Mouse (Mus musculus) hindbrain, postnatal 0 days (tissue): Measurements from ENCODE around the gene Adap1. TPM values are rescaled to one million over a fixed set of nuclear protein-coding genes. Genes with fewer than 3 reads are reported as not detected.

Experiments
- ATAC-seq: fragments of 200-750 bp; cut with Nextera tagmentation; 2 replicates; pipeline ENCODE4 v1.8.0; 2017; ENCODE audit warnings: mild to moderate bottlenecking, moderate TSS enrichment, moderate library complexity
- DNase-seq: peaks from one replicate; pipeline ENCODE4 v3.0.0-alpha.2; 2015; ENCODE audit warnings: low spot score
- H3K27ac ChIP-seq: fragments of 300-500 bp; sonication (generic); 2 replicates; pipeline ENCODE4 v1.5.1; 2014; ENCODE audit warnings: mild to moderate bottlenecking
- H3K27me3 ChIP-seq: fragments of 300-500 bp; sonication (generic); 2 replicates; pipeline ENCODE4 v1.6.1; 2014; ENCODE audit warnings: low read length, mixed read lengths; ENCODE audit not compliant: insufficient read depth
- H3K36me3 ChIP-seq: fragments of 300-500 bp; sonication (generic); 2 replicates; pipeline ENCODE4 v1.6.1; 2014; ENCODE audit warnings: low read length, mixed read lengths; ENCODE audit not compliant: insufficient read depth
- H3K4me1 ChIP-seq: fragments of 300-500 bp; sonication (generic); 2 replicates; pipeline ENCODE4 v1.6.1; 2014; ENCODE audit warnings: antibody characterized with exemption, low read length, mixed read lengths; ENCODE audit not compliant: insufficient read depth
- H3K4me2 ChIP-seq: fragments of 300-500 bp; sonication (generic); 2 replicates; pipeline ENCODE4 v1.6.1; 2014; ENCODE audit warnings: low read depth, mild to moderate bottlenecking, low read length, moderate library complexity, mixed read lengths
- H3K4me3 ChIP-seq: fragments of 300-500 bp; sonication (generic); 2 replicates; pipeline ENCODE4 v1.5.1; 2014; ENCODE audit warnings: low read length
- H3K9ac ChIP-seq: fragments of 300-500 bp; sonication (generic); replicated peaks from 2 replicates; pipeline ENCODE4 v1.6.1; 2014; ENCODE audit warnings: mild to moderate bottlenecking, low read length, moderate library complexity, mixed read lengths
- H3K9me3 ChIP-seq: fragments of 300-500 bp; sonication (generic); 2 replicates; pipeline ENCODE4 v1.6.1; 2016; ENCODE audit warnings: low read length, mixed read lengths
- CTCF ChIP-seq: IDR thresholded peaks from 2 replicates; pipeline ENCODE4 v1.5.1; 2016; ENCODE audit warnings: antibody characterized with exemption, control low read depth, low read depth
- WGBS: fragments of 180-500 bp; shearing (Covaris S2); extraction: QIAGEN DNeasy Blood & Tissue Kit; methylation state at CpG from one replicate; pipeline ENCODE4 v1.1.7; 2014; 5-methylcytosine and 5-hydroxymethylcytosine counted together
- polyA plus RNA-seq: library from polyadenylated mRNA; unstranded; fragments of >200 nt; fragmentation: Nextera tagmentation; extraction: Ambion mirVana; gene quantifications from 2 replicates; pipeline ENCODE4 v1.2.1, GENCODE M21; 2015
- total RNA-seq: library from RNA; depleted of rRNA; stranded (reverse); fragments of >200 nt; gene quantifications from 2 replicates; pipeline ENCODE4 v1.2.3, GENCODE M21; 2014

Adap1 gene
- total and polyA plus RNA-seq, 2 experiments from 2014 or later, result 128 to 242 TPM

DNA sequence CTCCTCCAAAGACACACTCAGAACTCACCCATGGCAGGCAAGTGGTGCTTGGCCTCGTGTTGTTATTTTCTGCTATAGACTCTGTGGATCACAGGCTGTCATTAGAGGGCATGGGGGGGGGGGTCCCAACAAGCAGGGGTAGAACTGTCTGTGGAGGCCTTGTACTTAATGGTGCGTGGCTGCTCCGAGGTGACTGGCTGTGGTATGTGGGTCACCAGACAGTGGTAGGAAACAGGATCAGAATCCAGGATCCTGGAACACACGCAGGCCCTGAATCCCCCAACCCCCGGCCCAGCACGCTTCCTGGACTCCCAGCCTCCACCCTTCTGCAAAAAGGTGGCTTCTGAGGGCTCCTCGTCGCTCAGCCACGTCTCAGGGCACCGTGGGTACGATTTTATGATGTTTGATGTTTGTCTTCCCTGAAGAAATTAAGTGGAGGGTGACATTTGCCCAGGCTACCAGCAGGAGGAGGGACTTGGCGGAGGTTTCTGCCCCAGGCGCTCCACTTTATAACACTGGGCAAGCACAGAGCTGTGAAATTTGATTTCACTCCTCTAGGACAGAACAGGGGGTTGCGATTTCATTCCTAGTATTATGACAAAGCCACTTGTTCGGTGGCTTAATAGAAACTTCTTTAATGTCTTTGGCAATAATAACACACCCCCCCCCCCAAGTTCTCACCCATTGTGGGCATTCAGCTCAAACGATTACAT lies 8.0 kb upstream of the Adap1 start:
- H3K9ac ChIP-seq, result no peak overlapping the region
- 0 out of 2 replicates have a peak, but pooled peaks have one; percentile 9 for TF ChIP-seq CTCF
- 69% methylated on average over 16 of the region's 16 CpGs for WGBS
- H3K4me2 ChIP-seq, result no peak overlapping the region
- DNase-seq (no peak), ATAC-seq (no peak)
- no peak overlapping the region for H3K4me3 ChIP-seq
- no peaks in the 10 kb centered on the region for H3K27me3 ChIP-seq
- H3K27ac ChIP-seq, result no peak overlapping the region
- H3K9me3 ChIP-seq, result no peaks in the 10 kb centered on the region
- H3K36me3 ChIP-seq, result peaks cover 17% of the 10 kb centered on the region; the same call in 1 of the 2 replicates
- H3K4me1 ChIP-seq, result no peaks in the 10 kb centered on the region

DNA sequence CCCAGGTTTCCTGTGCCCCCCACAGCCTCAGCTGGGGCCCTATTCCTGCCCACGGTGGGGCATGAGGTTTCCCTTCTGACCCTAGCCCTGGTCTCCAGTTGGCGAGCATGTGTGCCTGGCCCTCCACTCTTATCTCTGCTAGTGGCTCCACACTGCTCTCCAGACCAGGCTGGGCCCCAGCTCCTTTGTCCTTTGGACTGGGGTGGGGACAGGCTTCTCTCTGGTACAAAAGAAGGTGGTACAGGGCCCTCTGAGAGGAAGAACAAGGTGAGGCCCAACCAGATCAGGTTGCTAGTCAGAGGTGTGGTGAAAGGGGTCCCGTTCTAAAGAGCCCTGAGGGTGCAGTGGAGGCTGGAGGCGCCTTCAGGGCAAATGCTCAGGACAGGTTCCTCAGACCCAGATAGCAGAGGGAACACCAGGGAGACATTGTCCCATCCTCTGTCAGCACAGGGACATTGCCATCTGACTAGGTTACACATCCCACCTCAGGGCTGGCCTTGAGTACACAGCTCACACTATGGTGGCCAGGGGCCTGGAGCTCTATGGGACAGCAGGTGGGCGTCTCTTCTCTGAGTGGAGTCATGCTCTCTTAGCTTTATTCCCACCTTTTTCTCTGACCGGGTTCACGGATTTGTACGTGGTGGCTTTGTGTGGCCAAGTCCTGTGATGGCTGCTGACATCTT lies 7.3 kb upstream of the Adap1 start:
- H3K27me3 ChIP-seq, result no peaks in the 10 kb centered on the region
- H3K4me2 ChIP-seq, result no peak overlapping the region
- ATAC-seq (0 out of 2 replicates have a peak, but pooled peaks have one; percentile 4), DNase-seq (no peak)
- H3K4me3 ChIP-seq, result no peak overlapping the region
- no peak for TF ChIP-seq CTCF
- H3K9ac ChIP-seq, result no peak overlapping the region
- H3K4me1 ChIP-seq, result no peaks in the 10 kb centered on the region
- peaks cover 10% of the 10 kb centered on the region; the same call in 1 of the 2 replicates for H3K36me3 ChIP-seq
- H3K9me3 ChIP-seq, result no peaks in the 10 kb centered on the region
- 87% methylated on average over 8 of the region's 8 CpGs for WGBS
- no peak overlapping the region for H3K27ac ChIP-seq

DNA sequence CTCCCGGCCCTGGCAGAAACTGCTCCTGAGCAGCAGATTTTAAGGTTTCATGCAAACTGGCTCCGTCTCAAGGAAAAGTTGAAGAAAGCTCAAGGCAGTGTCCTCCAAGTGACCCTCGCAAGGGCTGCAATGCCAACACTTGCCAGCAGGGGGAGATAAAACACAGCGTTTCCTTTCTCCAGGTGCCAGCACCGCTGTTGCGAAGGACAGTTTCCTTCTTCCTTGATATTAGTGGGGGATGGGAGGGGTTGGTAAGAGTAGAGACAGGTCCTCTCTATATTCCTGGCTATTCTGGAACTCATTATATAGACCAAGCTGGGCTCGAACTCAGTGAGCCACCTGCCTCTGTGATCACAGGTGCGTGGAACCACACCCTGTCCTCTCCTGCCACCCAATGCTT lies 6.3 kb upstream of the Adap1 start:
- peak; percentile 86 for DNase-seq
- peak; percentile 98 for TF ChIP-seq CTCF
- H3K27me3 ChIP-seq, result no peaks in the 10 kb centered on the region
- no peak overlapping the region for H3K4me2 ChIP-seq
- H3K36me3 ChIP-seq, result peaks cover 2% of the 10 kb centered on the region; the same call in 1 of the 2 replicates
- H3K4me3 ChIP-seq, result no peak overlapping the region
- ATAC-seq, result peak; percentile 10; the same call in 1 of the 2 replicates
- WGBS, result 16% methylated on average over 8 of the region's 8 CpGs
- H3K9me3 ChIP-seq, result no peaks in the 10 kb centered on the region
- no peaks in the 10 kb centered on the region for H3K4me1 ChIP-seq
- no peak overlapping the region for H3K9ac ChIP-seq
- no peak overlapping the region for H3K27ac ChIP-seq

DNA sequence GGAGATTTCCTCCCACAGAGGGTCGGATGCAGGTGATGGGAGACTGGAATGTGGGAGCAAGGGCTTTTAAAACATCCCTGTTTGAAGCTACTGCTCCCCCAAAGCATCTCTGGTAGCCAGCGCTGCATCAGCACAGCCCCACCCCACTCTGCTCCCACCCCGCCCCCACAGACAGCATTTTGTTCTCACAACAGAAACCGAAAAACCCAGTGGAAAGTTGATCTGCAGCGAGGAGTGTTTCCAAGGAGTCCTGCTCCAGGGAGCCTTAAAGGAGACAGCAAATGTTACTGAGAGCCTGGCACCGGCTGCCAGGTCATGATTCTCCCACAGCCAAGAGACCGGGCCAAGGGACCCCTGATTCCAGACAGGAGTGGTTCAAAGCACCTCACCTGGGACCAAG lies 5.3 kb upstream of the Adap1 start:
- Histone ChIP-seq H3K36me3 (no peaks in the 10 kb centered on the region), H3K4me1 (no peaks in the 10 kb centered on the region), H3K27ac (no peak overlapping the region), H3K9ac (no peak overlapping the region), H3K27me3 (no peaks in the 10 kb centered on the region), H3K4me3 (no peak overlapping the region), H3K9me3 (no peaks in the 10 kb centered on the region), H3K4me2 (no peak overlapping the region)
- DNase-seq (no peak), ATAC-seq (no peak)
- 64% methylated on average over 7 of the region's 7 CpGs for WGBS
- TF ChIP-seq CTCF, result no peak

DNA sequence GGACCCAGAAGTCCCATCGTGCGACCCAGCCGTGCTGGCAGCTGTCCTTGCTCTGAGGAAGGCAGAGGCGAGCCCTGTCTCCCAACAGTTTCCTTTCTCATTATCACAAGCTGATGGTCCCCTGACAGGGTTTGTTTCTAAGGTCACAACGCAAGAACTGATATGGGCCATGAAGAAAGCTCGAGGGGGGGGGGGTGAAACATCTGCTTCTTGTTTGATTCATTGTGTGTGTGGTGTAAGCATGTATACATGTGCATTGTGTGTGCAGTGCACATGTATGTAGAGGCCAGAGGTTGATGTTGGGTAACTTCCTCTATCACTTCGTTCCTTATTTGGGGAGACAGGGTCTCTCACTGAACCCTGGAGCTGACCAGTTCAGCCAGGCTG lies 2.2 kb upstream of the Adap1 start:
- H3K27me3 ChIP-seq, result no peaks in the 10 kb centered on the region
- WGBS, result 72% methylated on average over 7 of the region's 7 CpGs
- TF ChIP-seq CTCF, result no peak

DNA sequence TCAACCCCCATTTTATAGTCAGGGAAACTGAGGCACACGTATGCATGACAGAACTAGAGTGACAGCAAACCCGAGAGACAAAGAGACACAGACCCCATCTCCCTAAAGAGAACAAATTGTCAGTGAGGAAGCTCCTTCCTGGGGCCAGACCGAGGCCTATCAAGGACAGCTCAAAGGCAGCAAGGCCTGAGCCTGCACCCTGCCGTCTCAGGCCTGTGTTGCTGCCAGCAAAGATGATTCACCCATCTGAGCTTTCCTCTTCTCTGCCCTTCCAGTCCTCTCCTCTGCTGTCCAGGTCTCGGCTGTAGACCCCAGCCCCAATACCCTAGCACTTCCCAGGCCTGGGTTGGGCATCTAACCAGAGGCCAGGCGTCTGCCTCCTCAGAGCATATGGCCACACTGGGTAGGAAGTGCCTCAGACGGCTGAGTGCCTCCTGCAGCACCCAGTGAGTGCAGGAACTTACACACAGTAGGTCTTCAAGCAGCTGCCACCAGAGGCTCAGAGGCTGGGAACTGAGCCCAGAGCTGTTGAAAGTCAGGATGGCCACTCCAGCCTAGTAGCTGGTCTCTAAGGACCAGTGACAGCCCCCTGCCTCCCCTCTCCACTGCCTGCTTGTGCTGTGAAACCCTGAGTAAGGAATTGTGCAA lies 1.7 kb upstream of the Adap1 start:
- no peak for TF ChIP-seq CTCF
- Histone ChIP-seq H3K27me3 (no peaks in the 10 kb centered on the region), H3K9ac (no peak overlapping the region), H3K36me3 (no peaks in the 10 kb centered on the region), H3K4me1 (peaks cover 10% of the 10 kb centered on the region), H3K4me2 (no peak overlapping the region), H3K4me3 (no peak overlapping the region), H3K27ac (no peak overlapping the region), H3K9me3 (no peaks in the 10 kb centered on the region)
- DNase-seq, result no peak
- no peak for ATAC-seq
- 76% methylated on average over 7 of the region's 7 CpGs for WGBS

More for the DNA sequence above, 2.2 kb upstream of the Adap1 start:
- DNase-seq (no peak), ATAC-seq (no peak)
- Histone ChIP-seq H3K4me3 (no peak overlapping the region), H3K27ac (no peak overlapping the region), H3K4me2 (no peak overlapping the region), H3K9me3 (no peaks in the 10 kb centered on the region), H3K4me1 (peaks cover 10% of the 10 kb centered on the region), H3K9ac (no peak overlapping the region), H3K36me3 (no peaks in the 10 kb centered on the region)
